Mouse (Mus musculus) heart, postnatal 0 days (tissue): ENCODE measurements around the gene Twsg1.

Source experiments
- CTCF ChIP-seq: IDR thresholded peaks from 2 replicates; pipeline ENCODE4 v1.5.1; 2016; ENCODE audit warnings: antibody characterized with exemption, control low read depth, low read depth
- EP300 ChIP-seq: IDR thresholded peaks from 2 replicates; pipeline ENCODE4 v1.6.1; 2016; ENCODE audit warnings: antibody characterized with exemption, low read depth

DNA sequence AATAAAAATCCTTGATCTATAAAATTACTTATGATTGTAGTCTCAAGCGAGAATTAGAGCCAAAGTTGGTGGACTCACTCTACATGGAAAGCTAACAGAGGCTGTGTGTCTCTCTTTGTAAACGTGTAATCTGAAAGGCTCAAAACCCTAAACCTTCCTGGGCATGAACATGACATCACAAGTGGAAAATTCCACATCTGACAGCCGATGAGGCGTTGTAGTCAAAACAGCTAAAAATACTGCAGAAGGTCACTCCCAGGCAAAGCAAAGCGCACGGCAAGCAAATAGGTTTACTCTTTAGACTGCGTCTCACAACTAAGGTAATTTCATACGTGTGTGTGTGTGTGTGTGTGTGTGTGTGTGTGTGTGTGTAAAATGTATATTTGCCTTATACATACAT, 3.7 kb downstream of the Twsg1 start:
- TF ChIP-seq CTCF (no peak), EP300 (no peak)
